ENCODE assay signal across 13 mouse cellular contexts in genomic region chr5:149257518-149258281, GRCm38 (mm10). TPM values are rescaled to one million over a fixed set of nuclear protein-coding genes. Genes with fewer than 3 reads are reported as not detected.
A peak's percentile ranks its signal among the peaks of the same experiment; 100 is the strongest.
DNase-seq lines count a peak whose midpoint lies in the region; ATAC-seq and TF ChIP-seq lines count a peak whose summit lies in the region.
"Had no signal": no experiment of that assay in that cellular context is flagged by ENCODE, and none has a peak within 500 bp of the region (broad histone marks: within the 10 kb centered on the region; RNA-seq: fewer than 3 reads in every experiment).

No protein-coding gene starts in this region.

- H3K36me3 ChIP-seq in hindbrain, embryonic 13.5 days: no peaks in the 10 kb centered on the region
- H3K36me3 ChIP-seq in midbrain, embryonic 16.5 days (ENCODE audit: control insufficient read depth, insufficient read depth, low read length): no peaks in the 10 kb centered on the region
- H3K36me3 ChIP-seq: G1E had no signal

- H3K9me3 ChIP-seq in hindbrain, embryonic 13.5 days: peaks cover 4% of the 10 kb centered on the region; the same call in 1 of the 2 replicates
- no peaks in the 10 kb centered on the region for H3K9me3 ChIP-seq in midbrain, embryonic 16.5 days (replicated peaks; ENCODE audit: control insufficient read depth, low read length, poor library complexity, severe bottlenecking)
- H3K9me3 ChIP-seq: G1E had no signal

- H3K4me1 ChIP-seq in hindbrain, embryonic 13.5 days (replicated peaks): peaks cover 28% of the 10 kb centered on the region
- H3K4me1 ChIP-seq in midbrain, embryonic 16.5 days (ENCODE audit: control insufficient read depth, insufficient read depth, low read length): peaks cover 14% of the 10 kb centered on the region

- intact Hi-C loops in heart, postnatal 10 days (cut with DNase I): no loop called here

- no peak overlapping the region for H3K4me2 ChIP-seq in hindbrain, embryonic 13.5 days
- H3K4me2 ChIP-seq in midbrain, embryonic 16.5 days (ENCODE audit: low read length): no peak overlapping the region

- TF ChIP-seq CTCF in brain, embryonic 14.5 days (IDR thresholded peaks at IDR 0.05; ENCODE audit: borderline replicate concordance, extremely low read depth, insufficient read depth, insufficient read length): no peak

- no peak overlapping the region for H3K4me3 ChIP-seq in hindbrain, embryonic 13.5 days
- no peak overlapping the region for H3K4me3 ChIP-seq in midbrain, embryonic 16.5 days (ENCODE audit: low read depth, low read length)
- H3K4me3 ChIP-seq: myocyte had no signal

- no peaks in the 10 kb centered on the region for H3K27me3 ChIP-seq in hindbrain, embryonic 13.5 days
- H3K27me3 ChIP-seq in midbrain, embryonic 16.5 days (ENCODE audit: control insufficient read depth, insufficient read depth, low read depth, low read length): no peaks in the 10 kb centered on the region

- peak overlapping the region; percentile 76 for H3K27ac ChIP-seq in hindbrain, embryonic 13.5 days
- peak overlapping the region; percentile 32; the same call in 1 of the 2 replicates for H3K27ac ChIP-seq in midbrain, embryonic 16.5 days (ENCODE audit: low read length)
- H3K27ac ChIP-seq: kidney, postnatal 0 days had no signal

- ATAC-seq in hindbrain, embryonic 13.5 days (ENCODE audit: low FRiP score): peak; percentile 65
- ATAC-seq in midbrain, embryonic 16.5 days: peak; percentile 76
- ATAC-seq: lung, postnatal 0 days had no signal

- DNase-seq in cerebellum, postnatal 10 days: peak; percentile 27
- no peak for DNase-seq in cerebellum, adult 8-10 months
- DNase-seq in brain, embryonic 14.5 days (ENCODE audit: low read depth): peak; percentile 65
- DNase-seq in heart, postnatal 10 days: no peak
- no peak for DNase-seq in adrenal gland, adult 18-20 months (ENCODE audit: low spot score in 2 of 2)
- DNase-seq in ovary, adult 18-20 months (ENCODE audit: low spot score): no peak
- DNase-seq: cerebellum, postnatal 14 days had no signal

- 26% methylated on average over 14 of the region's 14 CpGs for WGBS in hindbrain, embryonic 13.5 days
- WGBS in midbrain, embryonic 16.5 days: 47% methylated on average over 14 of the region's 14 CpGs

- no peak for TF ChIP-seq POLR2A in brain, embryonic 14.5 days (IDR thresholded peaks at IDR 0.05; ENCODE audit: borderline replicate concordance, extremely low read depth, insufficient read depth, insufficient read length, poor library complexity, severe bottlenecking)

- H3K9ac ChIP-seq in hindbrain, embryonic 13.5 days: 0 out of 2 replicates have a peak overlapping the region, but pooled peaks have one; percentile 24
- no peak overlapping the region for H3K9ac ChIP-seq in midbrain, embryonic 16.5 days (ENCODE audit: low read depth, low read length)

RNA-seq across cellular contexts. Expression of gene Alox5ap, which starts 6.9 kb away (rescaled TPM):
- 11.4 and 12.7 TPM in 2 replicates for polyA plus RNA-seq in brain, embryonic 14.5 days (2012; rRNA removed)
- 9.0 and 11.2 TPM in 2 replicates for polyA plus RNA-seq in hindbrain, embryonic 13.5 days (2015; fragmentation: Nextera tagmentation; extraction: Ambion mirVana)
- polyA plus RNA-seq in midbrain, embryonic 16.5 days (2015; fragmentation: Nextera tagmentation; extraction: Ambion mirVana): 9.3 and 12.6 TPM in 2 replicates
- total RNA-seq in heart, postnatal 10 days (2021): 10 to 100 TPM; 10.1 to 12.0 TPM
- total RNA-seq in adrenal gland, adult 18-20 months (2021): 10 to 100 TPM; 22.0 to 26.3 TPM

Comparison
In these comparisons a context has a peak if more than half of its experiments do, and no peak if none do; other contexts are left out.
1. DNase-seq: peak in cerebellum, postnatal 10 days (2 of 2) and brain, embryonic 14.5 days (single experiment); none in cerebellum, adult 8-10 months (single experiment), heart, postnatal 10 days (0 of 2), adrenal gland, adult 18-20 months (0 of 2) and ovary, adult 18-20 months (single experiment).